Mouse (Mus musculus) kidney, adult 9 months (tissue): ENCODE results near the gene Myom1.

Source experiments
- DNase-seq: peaks from one replicate; pipeline ENCODE4 v3.0.0; 2022

Gene Myom1

GRCm38 (mm10) chr17:71106250-71106649 is 103.8 kb downstream of the Myom1 start:
- DNase-seq, result peak; percentile 64

- no peak for DNase-seq
Observed at GRCm38 (mm10) chr17:71110753-71111265, 108.4 kb downstream of the Myom1 start.

- no peak for DNase-seq
Observed at GRCm38 (mm10) chr17:71112689-71113088, 110.3 kb downstream of the Myom1 start.

- DNase-seq, result peak; percentile 58
Observed at GRCm38 (mm10) chr17:71114282-71114681, 111.8 kb downstream of the Myom1 start.

GRCm38 (mm10) chr17:71117956-71118355 is 115.5 kb downstream of the Myom1 start:
- DNase-seq, result no peak

- DNase-seq, result no peak
Observed at GRCm38 (mm10) chr17:71118607-71119006, 116.2 kb downstream of the Myom1 start.

GRCm38 (mm10) chr17:71120626-71121025 is 118.2 kb downstream of the Myom1 start:
- no peak for DNase-seq

- no peak for DNase-seq
Observed at GRCm38 (mm10) chr17:71124061-71124670, 121.7 kb downstream of the Myom1 start.

- no peak for DNase-seq
Observed at GRCm38 (mm10) chr17:71124674-71125073, 122.2 kb downstream of the Myom1 start.

GRCm38 (mm10) chr17:71125519-71125918 is 123.1 kb downstream of the Myom1 start:
- no peak for DNase-seq

- DNase-seq, result no peak
Observed at GRCm38 (mm10) chr17:71126001-71126400, 123.6 kb downstream of the Myom1 start.

- DNase-seq, result peak; percentile 48
Observed at GRCm38 (mm10) chr17:71127464-71128110, 125.2 kb downstream of the Myom1 start.

GRCm38 (mm10) chr17:71129489-71130261 is 127.2 kb downstream of the Myom1 start:
- no peak for DNase-seq

- no peak for DNase-seq
Observed at GRCm38 (mm10) chr17:71132221-71132620, 129.8 kb downstream of the Myom1 start.

GRCm38 (mm10) chr17:71132856-71133439 is 130.5 kb downstream of the Myom1 start:
- DNase-seq, result no peak

GRCm38 (mm10) chr17:71134441-71134955 is 132.1 kb downstream of the Myom1 start:
- no peak for DNase-seq

- peak; percentile 83 for DNase-seq
Observed at GRCm38 (mm10) chr17:71135108-71135507, 132.7 kb downstream of the Myom1 start.

GRCm38 (mm10) chr17:71135866-71136265 is 133.4 kb downstream of the Myom1 start:
- peak; percentile 76 for DNase-seq

GRCm38 (mm10) chr17:71136384-71137333 is 134.2 kb downstream of the Myom1 start:
- DNase-seq, result no peak

- no peak for DNase-seq
Observed at GRCm38 (mm10) chr17:71137334-71137721, 134.9 kb downstream of the Myom1 start.

GRCm38 (mm10) chr17:71142068-71142467 is 139.6 kb downstream of the Myom1 start:
- DNase-seq, result no peak

GRCm38 (mm10) chr17:71143155-71143554 is 140.7 kb downstream of the Myom1 start:
- DNase-seq, result no peak
